Mouse (Mus musculus) cerebellum, postnatal 36 days (tissue): ENCODE data around the gene Btbd35f3.
"Not testable (repeated sequence)": the region's sequence is repeated elsewhere in the genome, so short reads cannot be mapped to it uniquely, and the experiment has no call there.

Experiments
- DNase-seq, 2 experiments: peaks; one replicate each; pipeline ENCODE4 v3.0.0; 2021 to 2022; ENCODE audit warnings: mixed read lengths in 2 of 2

The Btbd35f3 gene

DNA sequence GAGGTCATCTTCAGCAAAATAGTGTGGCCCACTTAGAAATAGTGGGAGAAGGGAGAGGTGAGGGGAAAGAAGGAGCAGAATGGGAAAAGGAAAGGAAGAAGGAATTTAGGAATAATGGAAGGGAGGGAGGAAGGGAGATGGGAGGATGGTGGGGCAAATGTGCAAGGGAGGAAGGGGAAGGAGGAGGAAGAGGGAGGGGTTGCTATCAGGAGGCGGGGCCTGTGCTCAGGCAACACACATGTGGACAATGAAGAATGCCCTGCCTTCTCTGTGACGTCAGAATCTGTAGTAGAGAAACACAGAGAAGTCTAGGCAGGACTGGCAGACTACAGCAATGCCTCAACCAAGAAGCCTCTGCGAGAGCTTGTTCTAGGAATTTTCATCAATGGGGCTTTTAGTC, at the start of gene Btbd35f3:
Gene Btbd35f3, plus strand, starts transcription at position 301 of the 400 bp plus-strand sequence.
- DNase-seq: not testable (repeated sequence)
